ENCODE assay signal across 29 mouse cellular contexts in the genomic region with DNA sequence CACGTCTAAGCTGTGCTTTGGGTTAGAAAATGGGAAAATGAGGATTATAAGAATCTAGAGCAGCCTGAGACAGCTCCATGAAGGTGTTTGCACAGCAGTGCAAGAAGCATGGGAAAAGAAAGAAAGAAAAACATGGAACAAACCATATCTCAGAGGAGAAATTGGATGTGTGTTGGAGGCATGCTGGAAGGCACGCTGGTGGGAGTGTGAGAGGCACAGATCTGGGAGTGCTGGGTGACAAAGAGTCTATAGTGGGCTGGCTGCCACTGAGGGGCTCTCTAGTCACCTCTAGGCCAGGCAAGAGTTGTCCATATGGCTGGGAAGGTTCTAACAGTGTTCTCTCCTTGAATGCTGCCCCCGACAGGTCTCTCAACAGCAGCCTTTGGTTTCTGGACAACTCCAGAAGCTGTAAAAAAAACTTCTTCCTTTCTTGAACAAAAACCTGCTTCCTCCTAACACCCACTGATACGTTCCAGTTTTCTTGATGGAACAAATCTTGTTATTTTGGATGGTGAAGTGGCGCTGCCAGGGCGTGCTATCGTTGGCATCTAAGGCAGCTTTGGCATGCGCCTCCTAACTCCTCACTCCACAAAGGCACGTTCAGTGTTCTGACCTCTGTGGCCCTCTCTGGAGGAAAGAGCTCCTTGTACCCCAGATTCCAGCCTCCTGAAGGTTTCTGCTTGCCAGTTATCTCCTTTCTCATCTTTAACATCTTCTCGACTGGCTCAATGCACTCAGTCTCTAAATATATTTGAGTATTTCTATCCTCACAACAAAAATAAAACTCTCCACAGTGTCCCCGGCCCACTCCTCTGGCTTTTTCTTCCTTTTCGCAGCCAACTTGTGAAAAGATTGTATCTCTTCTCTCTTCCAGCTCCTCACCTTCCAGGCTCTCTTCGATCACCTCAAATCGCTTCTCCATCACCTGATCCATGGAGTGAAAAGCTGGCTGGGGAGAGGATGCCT.
A peak's percentile ranks its signal among the peaks of the same experiment; 100 is the strongest.
DNase-seq lines count a peak whose midpoint lies in the region; ATAC-seq and TF ChIP-seq lines count a peak whose summit lies in the region.
"Had no signal": no experiment of that assay in that cellular context is flagged by ENCODE, and none has a peak within 500 bp of the region (broad histone marks: within the 10 kb centered on the region; RNA-seq: fewer than 3 reads in every experiment).

No protein-coding gene starts in this region.

- H3K4me3 ChIP-seq in liver, postnatal 0 days (ENCODE audit: low read depth, low read length): no peak overlapping the region
- H3K4me3 ChIP-seq: embryonic facial prominence, embryonic 12.5 days; heart, embryonic 10.5 days; hindbrain, embryonic 15.5 days; limb, embryonic 10.5 days; limb, embryonic 15.5 days; liver, embryonic 13.5 days; midbrain, embryonic 13.5 days had no signal

- H3K9ac ChIP-seq in liver, postnatal 0 days (replicated peaks): no peak overlapping the region
- H3K9ac ChIP-seq: embryonic facial prominence, embryonic 12.5 days; hindbrain, embryonic 15.5 days; limb, embryonic 15.5 days; liver, embryonic 13.5 days; midbrain, embryonic 13.5 days had no signal

- H3K36me3 ChIP-seq in liver, postnatal 0 days (replicated peaks; ENCODE audit: insufficient read depth, low read length): no peaks in the 10 kb centered on the region
- H3K36me3 ChIP-seq: embryonic facial prominence, embryonic 12.5 days; heart, embryonic 10.5 days; hindbrain, embryonic 15.5 days; limb, embryonic 10.5 days; limb, embryonic 15.5 days; liver, embryonic 13.5 days; midbrain, embryonic 13.5 days had no signal

- DNase-seq in frontal cortex, postnatal 14 days (ENCODE audit: low spot score in 2 of 2): no peak
- peak; percentile 33 to 40 for DNase-seq in left cerebral cortex, postnatal 14 days (ENCODE audit: low spot score in 2 of 2)
- no peak for DNase-seq in left cerebral cortex, postnatal 4 days
- DNase-seq in right cerebral cortex, adult 2 months (ENCODE audit: low spot score in 2 of 2): peak; percentile 25 to 47
- DNase-seq in heart, postnatal 25 days (ENCODE audit: low spot score): no peak
- no peak for DNase-seq in liver, postnatal 0 days
- DNase-seq: adrenal gland, adult 2 months; cerebellum, adult 8-10 months; cerebellum, postnatal 25 days; embryo, embryonic 11 days; gastrocnemius, postnatal 14 days; kidney, adult 11 months; kidney, postnatal 14 days; liver, embryonic 13.5 days; lung, adult 2 months; lung, postnatal 10 days; thymus, postnatal 14 days had no signal

- 74% methylated on average over 14 of the region's 14 CpGs for WGBS in liver, postnatal 0 days (ENCODE audit: insufficient replicate concordance)

- H3K9me3 ChIP-seq in liver, postnatal 0 days (ENCODE audit: low read length): no peaks in the 10 kb centered on the region
- H3K9me3 ChIP-seq: embryonic facial prominence, embryonic 12.5 days; heart, embryonic 10.5 days; hindbrain, embryonic 15.5 days; limb, embryonic 10.5 days; limb, embryonic 15.5 days; liver, embryonic 13.5 days; midbrain, embryonic 13.5 days had no signal

- H3K4me1 ChIP-seq in liver, postnatal 0 days (ENCODE audit: insufficient read depth): no peaks in the 10 kb centered on the region
- H3K4me1 ChIP-seq: embryonic facial prominence, embryonic 12.5 days; limb, embryonic 10.5 days; limb, embryonic 15.5 days; liver, embryonic 13.5 days had no signal

- ATAC-seq in frontal cortex, adult (ENCODE audit: low TSS enrichment): peak; percentile 71
- ATAC-seq in liver, postnatal 0 days: no peak
- ATAC-seq: activated CD4-positive, CD25-positive, alpha-beta regulatory T cell, adult 4 months; forebrain, embryonic 14.5 days; inflammation-experienced regulatory T-cells, adult 6 months; midbrain, embryonic 13.5 days had no signal

- H3K27me3 ChIP-seq in liver, postnatal 0 days (ENCODE audit: insufficient read depth, low read length): 0 out of 2 replicates have a peak, but pooled peaks cover 4% of the 10 kb centered on the region
- H3K27me3 ChIP-seq: CH12.LX; embryonic facial prominence, embryonic 12.5 days; hindbrain, embryonic 15.5 days; liver, embryonic 13.5 days; midbrain, embryonic 13.5 days had no signal

- intact Hi-C loops in left cerebral cortex, postnatal 14 days (cut with DNase I): loop anchor here (5.0 kb wide), 1 partner anchor 127 kb away; no protein-coding TSS in a partner anchor
- intact Hi-C loops in left cerebral cortex, postnatal 4 days (cut with DNase I): no loop called here
- intact Hi-C loops in heart, postnatal 25 days (cut with DNase I): no loop called here

- TF ChIP-seq CTCF in liver, postnatal 0 days (IDR thresholded peaks at IDR 0.05; ENCODE audit: low read depth): no peak

- no peak for TF ChIP-seq EP300 in liver, postnatal 0 days (IDR thresholded peaks at IDR 0.05; ENCODE audit: low read depth)

- no peak overlapping the region for H3K4me2 ChIP-seq in liver, postnatal 0 days (ENCODE audit: low read depth, low read length)
- H3K4me2 ChIP-seq: embryonic facial prominence, embryonic 12.5 days; hindbrain, embryonic 15.5 days; limb, embryonic 15.5 days; liver, embryonic 13.5 days; midbrain, embryonic 13.5 days had no signal

- H3K27ac ChIP-seq in liver, postnatal 0 days (ENCODE audit: low read depth): no peak overlapping the region
- H3K27ac ChIP-seq: embryonic facial prominence, embryonic 12.5 days; heart, embryonic 10.5 days; hindbrain, embryonic 15.5 days; limb, embryonic 10.5 days; limb, embryonic 15.5 days; liver, embryonic 13.5 days; macrophage; midbrain, embryonic 13.5 days had no signal

Comparison
In these comparisons a context has a peak if more than half of its experiments do, and no peak if none do; other contexts are left out.
1. DNase-seq: peak in left cerebral cortex, postnatal 14 days (2 of 2) and right cerebral cortex, adult 2 months (2 of 2); none in frontal cortex, postnatal 14 days (0 of 2), left cerebral cortex, postnatal 4 days (single experiment), heart, postnatal 25 days (single experiment) and liver, postnatal 0 days (single experiment).